Mouse (Mus musculus): ENCODE results near the gene Galnt9.

DNA sequence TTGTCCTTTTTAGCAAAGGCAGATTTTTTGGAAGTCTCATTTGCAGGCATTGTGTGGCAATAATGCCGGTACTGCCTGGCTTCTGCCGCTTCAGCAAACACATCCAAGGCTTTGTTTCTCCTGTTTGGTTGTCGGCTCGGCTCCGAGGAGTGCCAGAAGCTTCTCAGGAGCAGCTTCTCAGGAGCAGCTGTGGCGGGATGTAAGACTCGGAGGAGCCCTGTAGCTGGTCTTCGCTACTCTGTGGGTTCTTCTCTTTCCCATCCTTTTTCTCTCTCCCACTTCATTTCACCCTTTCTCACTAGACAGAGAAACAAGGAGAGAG lies 37.9 kb upstream of the Galnt9 start:
- no peak for TF ChIP-seq POLR2A (IDR thresholded peaks at IDR 0.05; ENCODE audit: borderline replicate concordance, low read depth, low read length)
- no peak for TF ChIP-seq CTCF (IDR thresholded peaks at IDR 0.05; ENCODE audit: low read depth, low read length)
